Mouse (Mus musculus) CD8-positive naive resting alpha-beta T cell, adult 2 months (primary cell): ENCODE data around the gene Lyz1.
"Not testable (repeated sequence)": the region's sequence is repeated elsewhere in the genome, so short reads cannot be mapped to it uniquely, and the experiment has no call there.

Source experiments
- DNase-seq, 2 experiments: peaks; one replicate each; pipeline ENCODE4 v3.0.0; 2022; ENCODE audit warnings: low read depth in 2 of 2, low spot score in 2 of 2

The Lyz1 gene

DNA sequence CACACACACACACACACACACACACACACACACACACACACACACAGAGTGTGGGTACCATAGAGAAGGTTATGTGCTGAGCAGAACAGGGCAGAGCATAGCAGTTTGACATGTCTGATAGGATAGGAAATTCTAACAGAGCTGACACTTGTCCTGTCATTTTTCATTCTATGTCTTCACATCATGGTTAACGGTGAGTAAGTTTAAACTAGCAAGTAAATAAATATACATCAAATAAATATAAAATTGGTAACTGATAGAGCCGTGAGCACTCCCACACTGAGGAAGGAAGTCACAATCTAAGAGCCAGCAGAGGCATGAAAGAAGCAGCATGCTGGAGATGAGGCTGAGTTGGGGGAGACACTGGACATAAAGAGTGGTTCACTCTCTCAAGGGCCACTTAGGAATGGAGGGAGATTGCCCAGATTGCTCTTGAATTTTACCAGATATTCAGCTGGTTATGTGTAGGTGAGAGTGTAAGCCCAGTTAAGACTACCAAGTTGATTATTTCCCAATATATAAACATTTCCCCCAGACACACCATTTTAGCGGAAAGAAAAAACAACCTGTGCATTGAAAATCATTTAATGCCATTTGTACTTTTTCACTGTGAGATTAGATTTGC lies 5.3 kb downstream of the Lyz1 start:
- DNase-seq: no peak

DNA sequence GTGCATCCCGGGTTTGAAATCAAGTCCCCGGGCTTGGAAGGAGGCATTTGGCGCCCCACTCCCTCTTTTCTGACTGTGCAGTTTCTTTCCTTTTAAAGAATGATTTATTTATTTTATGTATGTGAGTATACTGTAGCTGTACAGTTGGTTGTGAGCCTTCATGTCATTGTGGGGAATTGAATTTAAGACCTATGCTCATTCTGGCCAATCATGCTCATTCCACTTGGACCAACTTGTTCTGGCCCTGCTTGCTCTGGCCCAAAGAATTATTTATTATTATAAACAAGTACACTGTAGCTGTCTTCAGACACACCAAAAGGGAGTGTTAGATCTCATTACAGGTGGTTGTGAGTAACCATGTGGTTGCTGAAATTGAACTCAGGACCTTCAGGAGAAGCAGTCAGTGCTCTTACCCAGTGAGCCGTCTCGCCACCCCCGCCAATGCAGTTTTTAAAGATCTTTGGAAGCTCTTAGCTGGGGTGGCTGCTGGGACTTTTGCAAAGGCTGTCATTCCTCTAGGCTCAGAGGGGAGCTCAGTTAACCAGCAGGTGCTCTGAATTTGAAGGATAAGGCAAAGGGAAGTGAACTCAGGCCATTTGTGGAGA lies 6.2 kb downstream of the Lyz1 start:
- no peak for DNase-seq

- DNase-seq: not testable (repeated sequence)
Observed at GRCm38 (mm10) chr10:117285584-117285983, 7.1 kb downstream of the Lyz1 start.

GRCm38 (mm10) chr10:117284578-117285520 lies 7.8 kb downstream of the Lyz1 start:
- DNase-seq: no peak

GRCm38 (mm10) chr10:117283871-117284577 lies 8.6 kb downstream of the Lyz1 start:
- DNase-seq: no peak

DNA sequence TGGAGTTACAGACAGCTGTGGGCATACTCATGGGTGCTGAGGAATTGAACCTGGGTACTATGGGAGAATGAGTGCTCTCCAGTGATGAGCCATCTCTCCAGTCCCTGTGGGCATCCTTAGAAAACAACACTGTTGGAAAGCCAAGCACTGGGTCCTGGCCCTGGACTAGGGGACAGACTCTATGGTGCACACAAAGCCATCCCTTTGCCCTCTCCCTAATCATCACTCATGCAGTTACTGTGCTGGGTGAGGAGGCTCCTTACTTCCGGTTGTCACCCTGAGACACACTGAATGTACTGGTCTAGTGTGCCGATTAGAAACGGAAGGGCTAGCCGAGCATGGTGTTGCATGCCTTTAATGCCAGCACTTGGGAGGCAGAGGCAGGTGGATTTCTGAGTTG lies 9.5 kb downstream of the Lyz1 start:
- DNase-seq: not testable (repeated sequence)

GRCm38 (mm10) chr10:117282551-117282950 lies 10.1 kb downstream of the Lyz1 start:
- DNase-seq: no peak

- DNase-seq: peak in 1 of 2 experiments; percentile 15
Observed at GRCm38 (mm10) chr10:117282049-117282448, 10.6 kb downstream of the Lyz1 start, which contains the start of gene Lyz2. TSS of gene Lyz2 (minus strand) at chr10:117282321.

GRCm38 (mm10) chr10:117281381-117281920 lies 11.2 kb downstream of the Lyz1 start:
- no peak for DNase-seq

DNA sequence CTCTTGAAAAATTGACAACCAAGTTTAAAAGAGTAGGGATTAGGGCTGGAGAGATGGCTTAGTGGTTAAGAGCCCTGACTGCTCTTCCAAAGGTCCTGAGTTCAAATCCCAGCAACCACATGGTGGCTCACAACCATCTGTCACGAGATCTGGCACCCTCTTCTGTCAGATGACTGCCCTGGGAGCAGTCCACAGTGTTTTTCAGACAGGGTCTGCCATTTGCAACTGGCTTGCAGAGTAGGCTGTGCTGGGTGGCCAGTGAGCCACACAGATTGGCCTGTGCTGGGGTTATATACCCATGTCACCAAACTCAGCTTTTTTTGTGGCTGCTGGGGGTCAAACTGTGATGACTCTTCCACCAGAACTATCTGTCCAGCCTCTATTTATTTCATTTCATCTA lies 12.7 kb downstream of the Lyz1 start:
- DNase-seq: no peak

DNA sequence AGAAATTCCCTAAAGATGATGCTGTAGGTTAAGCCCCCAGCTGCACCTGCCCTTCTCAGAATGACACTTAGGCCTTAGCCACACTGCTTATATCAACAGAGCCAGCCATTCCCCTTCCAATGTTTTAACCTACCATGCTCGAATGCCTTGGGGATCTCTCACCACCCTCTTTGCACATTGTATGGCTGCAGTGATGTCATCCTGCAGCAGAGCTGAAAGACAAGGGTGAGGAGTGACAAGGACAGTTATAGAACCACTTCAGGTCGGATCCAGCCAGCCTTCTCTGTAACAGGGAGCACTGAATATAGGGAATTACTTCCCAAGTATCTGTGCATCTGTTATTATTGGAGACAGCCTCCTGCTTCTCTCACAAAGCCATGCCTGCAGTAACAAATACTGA lies 14.2 kb downstream of the Lyz1 start:
- not testable (repeated sequence) for DNase-seq

DNA sequence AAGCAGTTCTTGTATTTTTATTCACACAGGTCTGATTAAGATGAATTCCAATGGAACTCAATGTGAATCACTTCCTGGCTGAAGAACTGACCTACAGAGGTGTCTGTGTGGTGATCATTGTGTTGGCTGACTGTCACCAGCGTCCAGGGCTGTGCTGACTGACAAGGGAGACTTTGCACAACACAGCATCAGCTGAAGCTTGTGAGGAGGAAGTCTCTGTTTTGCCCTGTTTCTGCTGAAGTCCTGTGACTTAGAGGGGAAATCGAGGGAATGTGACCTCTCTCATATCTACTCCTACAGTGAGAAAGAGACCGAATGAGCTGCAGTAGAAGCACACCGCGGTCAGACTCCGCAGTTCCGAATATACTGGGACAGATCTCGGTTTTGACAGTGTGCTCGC lies 14.9 kb downstream of the Lyz1 start:
- not testable (repeated sequence) for DNase-seq

- no peak for DNase-seq
Observed at GRCm38 (mm10) chr10:117275681-117276369, 16.8 kb downstream of the Lyz1 start.

DNA sequence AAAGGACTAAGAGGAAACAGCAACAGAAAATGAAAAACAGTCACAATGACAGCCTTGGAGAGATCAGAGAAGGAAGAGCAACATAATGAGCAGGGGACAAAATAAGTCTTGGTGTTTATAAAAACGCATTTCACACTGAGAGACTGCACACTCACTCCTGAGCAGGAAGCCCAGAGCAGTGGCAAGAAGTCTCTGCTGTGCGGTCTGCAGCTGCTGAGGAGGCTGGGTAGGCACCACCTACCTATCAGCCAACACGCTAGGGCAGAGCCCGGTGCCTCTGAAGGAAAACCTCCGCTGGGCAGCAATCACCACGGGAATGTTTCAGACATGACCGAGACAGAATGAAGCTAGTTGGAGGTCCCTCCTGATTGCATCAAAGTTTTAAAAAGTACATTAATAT lies 18.0 kb downstream of the Lyz1 start:
- not testable (repeated sequence) for DNase-seq

GRCm38 (mm10) chr10:117272023-117272422 lies 20.6 kb downstream of the Lyz1 start:
- DNase-seq: no peak

DNA sequence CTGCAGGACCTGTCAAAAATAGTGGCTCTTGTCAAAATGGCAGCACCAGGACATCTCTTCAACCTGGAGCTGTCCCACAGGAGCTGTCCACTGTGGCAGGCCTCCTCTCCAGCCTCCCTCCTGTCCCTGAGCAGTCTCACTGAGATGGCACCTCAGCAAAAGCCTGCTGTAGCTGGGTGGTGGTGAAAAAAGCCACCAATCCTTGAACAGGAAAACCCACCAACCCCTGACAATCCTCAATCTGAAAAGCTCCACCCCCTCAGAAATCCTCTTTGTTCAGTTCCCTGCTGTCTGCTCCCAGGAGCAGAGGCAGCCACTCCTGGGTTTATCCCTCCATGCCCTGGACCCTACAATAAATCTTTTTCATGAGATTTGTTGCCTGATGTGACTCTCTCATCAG lies 32.8 kb downstream of the Lyz1 start:
- no peak for DNase-seq

DNA sequence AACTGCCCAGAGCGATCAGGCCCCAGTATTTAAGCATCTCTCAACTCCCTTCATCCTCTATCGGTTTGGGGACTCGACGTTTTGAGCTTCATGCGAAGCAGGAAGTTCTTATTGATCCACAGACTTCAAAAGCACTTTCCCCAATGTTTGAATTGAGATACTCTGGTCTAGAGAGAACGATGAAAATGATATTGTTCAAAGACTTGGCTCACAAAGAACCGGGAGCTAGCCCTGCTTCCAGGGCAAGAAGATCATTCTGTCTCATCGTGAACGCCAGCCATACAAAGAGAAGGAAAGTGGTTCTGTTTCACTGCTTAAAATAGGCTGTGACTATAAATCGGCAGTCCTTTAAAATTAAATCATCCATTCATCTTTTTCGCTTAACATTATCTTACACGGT lies 54.1 kb downstream of the Lyz1 start, which contains the start of gene 9530003J23Rik:
Gene 9530003J23Rik, minus strand, starts transcription at position 101 of the 400 bp plus-strand sequence.
- no peak for DNase-seq
